Mouse (Mus musculus) G1E (cell line): ENCODE data around the gene Wdr38. TPM values are rescaled to one million over a fixed set of nuclear protein-coding genes. Genes with fewer than 3 reads are reported as not detected.

ENCODE experiments used
- ATAC-seq: 2 replicates; pipeline ENCODE4 v1.8.0; 2016; ENCODE audit warnings: mild to moderate bottlenecking; ENCODE audit not compliant: insufficient number of reproducible peaks, poor library complexity, low FRiP score, severe bottlenecking; ENCODE audit errors: extremely low read depth
- DNase-seq: peaks from one replicate; pipeline ENCODE4 v3.0.0; 2012; ENCODE audit warnings: low spot score
- H3K27me3 ChIP-seq: 2 replicates; pipeline ENCODE4 v1.6.1; 2012; ENCODE audit warnings: mild to moderate bottlenecking, low read length, inconsistent platforms; ENCODE audit not compliant: insufficient read depth
- H3K36me3 ChIP-seq: replicated peaks from 2 replicates; pipeline ENCODE3; 2012; ENCODE audit warnings: mild to moderate bottlenecking, inconsistent platforms
- H3K4me1 ChIP-seq: 2 replicates; pipeline ENCODE4 v1.6.1; 2012; ENCODE audit warnings: low read depth, low read length, inconsistent platforms, mixed read lengths; ENCODE audit not compliant: insufficient read depth
- H3K4me3 ChIP-seq: 2 replicates; pipeline ENCODE4 v1.5.1; 2012; ENCODE audit warnings: low read depth, mild to moderate bottlenecking, inconsistent platforms, low read length, moderate library complexity, mixed read lengths
- H3K9me3 ChIP-seq: replicated peaks from 2 replicates; pipeline ENCODE4 v1.6.1; 2012; ENCODE audit warnings: inconsistent platforms
- CTCF ChIP-seq: IDR thresholded peaks from 2 replicates; pipeline ENCODE4 v1.5.1; 2012; ENCODE audit warnings: low read depth, low read length, inconsistent platforms, mixed read lengths
- GATA1 ChIP-seq: IDR thresholded peaks from 2 replicates; pipeline ENCODE4 v1.6.1; 2012; ENCODE audit warnings: borderline replicate concordance, low read length, inconsistent platforms, mixed read lengths
- GATA2 ChIP-seq: IDR thresholded peaks from 2 replicates; pipeline ENCODE4 v1.6.1; 2012; ENCODE audit warnings: low read depth, low read length, inconsistent platforms, borderline replicate concordance
- POLR2AphosphoS5 ChIP-seq: IDR thresholded peaks from 2 replicates; pipeline ENCODE4 v1.6.1; 2012; ENCODE audit warnings: low read depth, low read length, inconsistent platforms; ENCODE audit not compliant: insufficient replicate concordance
- TAL1 ChIP-seq: conservative IDR thresholded peaks from 2 replicates; pipeline ENCODE4 v1.6.1; 2012; ENCODE audit warnings: low read depth, low read length, inconsistent platforms, mixed read lengths
- polyA plus RNA-seq: library from polyadenylated mRNA; stranded (reverse); fragments of >175 nt; gene quantifications from 2 replicates; pipeline ENCODE4 v1.2.3, GENCODE M21; 2012
- total RNA-seq, 2 experiments: library from RNA; stranded (forward) in 1 of 2; stranded (reverse) in 1 of 2; fragments of 200-1000 nt in 1 of 2; fragments of >200 nt in 1 of 2; fragmentation: Nextera tagmentation in 1 of 2; gene quantifications; 2 replicates each; pipeline ENCODE4 v1.2.3; 2014 to 2017

The Wdr38 gene
- total and polyA plus RNA-seq, 3 experiments, result 0.34 to 1.8 (median 1.6) TPM

DNA sequence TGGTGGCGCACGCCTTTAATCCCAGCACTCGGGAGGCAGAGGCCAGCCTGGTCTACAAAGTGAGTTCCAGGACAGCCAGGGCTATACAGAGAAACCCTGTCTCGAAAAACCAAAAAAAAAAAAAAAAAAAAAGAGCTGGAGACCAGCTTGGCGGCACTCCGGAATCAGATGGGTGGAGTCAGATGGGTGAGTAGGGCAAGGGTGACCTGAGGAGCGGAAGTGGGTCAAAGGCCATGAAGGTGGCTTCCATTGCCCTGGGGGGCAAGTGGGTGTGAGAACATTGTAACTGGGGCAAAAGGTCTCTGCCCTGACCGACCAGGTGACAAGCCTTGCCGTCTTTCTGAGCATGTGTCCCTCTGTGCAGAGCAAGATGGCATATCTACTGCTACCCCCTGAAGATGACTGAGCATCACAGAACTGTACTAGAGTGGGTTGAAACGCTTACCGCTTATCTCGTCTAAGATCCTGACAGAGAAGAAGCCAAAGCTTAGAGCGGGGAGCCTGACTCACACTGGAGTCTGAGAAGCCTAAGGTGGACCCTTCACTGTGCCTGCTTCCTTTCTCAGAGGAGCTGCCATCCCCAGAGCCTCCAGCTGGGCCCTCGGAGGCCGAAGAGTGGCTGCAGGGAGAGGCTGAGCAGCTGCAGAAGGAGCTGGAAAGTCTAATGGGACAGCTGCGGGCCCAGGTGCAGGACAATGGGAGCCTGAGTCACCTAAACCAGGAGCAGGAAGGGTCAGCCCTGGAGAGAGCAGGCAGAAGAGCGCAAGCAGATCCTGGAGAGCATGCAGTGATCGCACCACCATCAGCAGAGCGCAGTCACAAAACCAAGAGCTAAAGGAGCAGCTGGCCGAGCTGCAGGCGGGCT is 21.1 kb upstream of the Wdr38 start:
- Histone ChIP-seq H3K4me3 (no peak overlapping the region), H3K9me3 (no peaks in the 10 kb centered on the region), H3K36me3 (no peaks in the 10 kb centered on the region), H3K4me1 (no peaks in the 10 kb centered on the region), H3K27me3 (peaks cover 37% of the 10 kb centered on the region)
- no peak for DNase-seq
- no peak for ATAC-seq
- no peak for TF ChIP-seq GATA1
- TF ChIP-seq GATA2, result no peak
- TF ChIP-seq POLR2AphosphoS5, result no peak
- TF ChIP-seq TAL1, result no peak
- no peak for TF ChIP-seq CTCF

DNA sequence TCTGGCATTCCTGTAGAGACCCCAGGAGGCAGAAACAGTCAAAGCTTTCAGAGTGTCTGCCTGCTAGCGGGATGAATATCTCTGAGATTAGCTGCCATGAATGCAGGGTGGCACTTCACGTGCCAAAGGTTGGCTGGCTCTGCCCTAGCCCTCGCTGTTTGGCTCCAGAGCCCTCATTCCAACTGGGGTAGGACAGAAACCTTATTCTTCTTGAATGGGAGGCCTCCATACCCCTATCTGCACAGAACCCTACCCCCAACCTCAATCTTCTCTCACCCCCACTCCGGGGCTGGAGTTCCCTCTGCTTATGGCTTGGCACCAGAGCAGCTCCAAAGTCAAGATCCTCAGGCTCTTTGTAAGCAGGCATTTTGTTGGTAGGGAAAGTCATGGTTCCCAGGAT is 19.4 kb upstream of the Wdr38 start:
- ATAC-seq, result no peak
- H3K4me1 ChIP-seq, result no peaks in the 10 kb centered on the region
- DNase-seq, result no peak

DNA sequence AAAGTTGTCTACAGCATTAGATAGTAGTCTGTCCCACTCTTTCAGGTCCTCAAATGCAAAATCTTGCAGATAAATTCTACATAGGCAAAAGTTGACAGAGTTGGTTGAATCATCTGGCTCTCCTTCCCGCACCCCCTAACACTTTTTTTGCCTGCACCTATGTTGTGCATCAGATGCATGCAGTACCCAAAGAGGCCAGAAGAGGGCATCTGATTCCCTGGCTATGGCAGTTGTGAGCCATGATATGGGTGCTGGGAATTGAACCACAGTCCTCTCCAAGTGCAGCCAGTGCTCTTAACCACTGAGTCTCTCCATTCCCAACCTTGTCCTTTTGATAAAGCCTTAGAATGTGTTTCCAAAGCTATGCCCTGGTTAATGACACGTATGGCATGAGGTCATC is 13.8 kb upstream of the Wdr38 start:
- ATAC-seq, result no peak
- DNase-seq, result no peak
- H3K4me1 ChIP-seq, result peaks cover 4% of the 10 kb centered on the region; the same call in 1 of the 2 replicates
- H3K27me3 ChIP-seq, result peaks cover 37% of the 10 kb centered on the region
- TF ChIP-seq CTCF (no peak), GATA1 (no peak), GATA2 (no peak), POLR2AphosphoS5 (no peak), TAL1 (no peak)
- H3K9me3 ChIP-seq, result peaks cover 9% of the 10 kb centered on the region
- H3K4me3 ChIP-seq, result no peak overlapping the region
- no peaks in the 10 kb centered on the region for H3K36me3 ChIP-seq

More for the DNA sequence above, 19.4 kb upstream of the Wdr38 start:
- Histone ChIP-seq H3K36me3 (no peaks in the 10 kb centered on the region), H3K9me3 (no peaks in the 10 kb centered on the region), H3K4me3 (no peak overlapping the region), H3K27me3 (peaks cover 42% of the 10 kb centered on the region)
- no peak for TF ChIP-seq GATA1
- no peak for TF ChIP-seq POLR2AphosphoS5
- no peak for TF ChIP-seq CTCF
- no peak for TF ChIP-seq GATA2
- no peak for TF ChIP-seq TAL1

DNA sequence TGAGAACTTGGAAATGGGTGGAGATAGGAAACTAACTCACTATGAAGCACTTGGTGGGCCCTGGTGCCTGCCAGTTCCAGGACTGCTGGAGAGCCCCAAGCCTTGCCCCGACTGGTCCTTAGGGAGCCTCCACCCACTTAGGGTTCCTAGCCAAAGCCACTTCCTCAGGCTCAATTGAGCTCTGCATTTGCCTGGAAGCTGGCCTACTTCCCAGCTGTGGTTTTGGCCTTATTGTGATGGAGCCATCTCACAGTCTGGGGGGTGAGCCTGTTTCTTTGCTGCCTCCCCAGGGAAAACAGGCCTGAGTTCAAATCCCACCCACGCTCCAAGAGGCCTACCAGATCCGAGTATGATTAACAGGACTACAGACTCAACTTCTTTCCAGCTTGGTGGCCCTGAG is 10.7 kb upstream of the Wdr38 start:
- no peak for TF ChIP-seq POLR2AphosphoS5
- TF ChIP-seq TAL1, result no peak
- TF ChIP-seq GATA2, result no peak
- no peak for TF ChIP-seq CTCF
- TF ChIP-seq GATA1, result no peak
- no peak for ATAC-seq

DNA sequence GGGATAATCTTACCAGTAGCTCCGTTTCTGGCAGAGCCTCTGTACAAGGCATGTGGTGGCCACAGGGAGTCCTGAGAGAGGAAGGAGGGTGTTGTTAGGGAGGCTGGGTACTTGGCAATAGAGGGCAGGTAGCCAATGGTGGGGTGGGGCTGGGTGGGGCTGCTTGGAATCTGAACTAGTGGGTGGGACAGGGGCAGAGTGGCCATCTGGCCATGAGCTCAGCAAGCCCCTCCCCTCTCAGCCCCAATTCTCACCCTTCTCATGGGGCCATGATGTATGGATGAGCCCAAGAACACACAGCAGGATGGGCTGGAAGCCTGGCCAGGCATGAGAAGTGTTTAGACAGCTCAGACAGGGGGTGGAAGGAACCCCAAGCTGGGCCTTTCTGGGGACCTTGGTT is 9.9 kb upstream of the Wdr38 start:
- DNase-seq (no peak), ATAC-seq (no peak)
- peaks cover 25% of the 10 kb centered on the region for H3K27me3 ChIP-seq

More for the DNA sequence above, 10.7 kb upstream of the Wdr38 start:
- no peak for DNase-seq
- Histone ChIP-seq H3K9me3 (peaks cover 9% of the 10 kb centered on the region), H3K36me3 (no peaks in the 10 kb centered on the region), H3K4me3 (no peak overlapping the region), H3K27me3 (peaks cover 24% of the 10 kb centered on the region), H3K4me1 (peaks cover 8% of the 10 kb centered on the region)

DNA sequence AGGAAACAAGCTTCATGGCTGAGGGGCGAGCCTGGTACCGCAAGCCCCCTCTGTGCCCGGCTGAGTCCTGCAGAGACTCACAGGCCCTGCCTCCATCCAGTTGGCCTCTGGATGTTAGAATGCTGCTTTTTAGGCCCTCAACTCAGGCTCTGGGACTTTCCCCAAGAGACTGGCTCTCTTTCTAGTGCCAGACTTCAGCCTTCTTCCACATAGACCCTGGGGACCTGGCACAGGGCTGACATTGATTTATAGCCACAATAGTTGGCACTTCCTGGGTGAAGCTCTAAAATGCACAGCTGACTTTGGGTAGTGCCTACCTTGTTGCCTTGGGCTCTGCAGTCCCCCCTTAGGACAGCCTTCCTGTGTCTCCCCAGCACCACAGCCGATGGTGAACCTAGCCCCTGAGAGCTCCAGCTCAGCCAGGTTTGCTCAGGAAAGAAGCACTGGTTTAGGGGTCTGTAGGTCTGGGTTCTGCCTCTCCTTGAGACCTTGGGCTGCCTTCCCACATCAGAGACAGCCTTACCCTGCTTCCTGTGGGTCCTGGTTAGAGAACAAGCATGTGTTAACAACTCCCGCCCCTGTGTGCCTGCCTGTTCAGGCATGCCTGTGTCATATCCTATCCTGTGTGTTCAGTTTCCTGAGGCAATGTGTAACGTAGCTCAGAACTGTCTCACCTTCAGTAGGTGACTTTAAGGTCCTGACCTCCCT is 9.3 kb upstream of the Wdr38 start:
- H3K4me3 ChIP-seq, result no peak overlapping the region
- no peak for DNase-seq
- no peak for TF ChIP-seq POLR2AphosphoS5
- no peak for TF ChIP-seq TAL1
- no peak for TF ChIP-seq CTCF
- no peak for TF ChIP-seq GATA2
- TF ChIP-seq GATA1, result no peak

More for the DNA sequence above, 9.9 kb upstream of the Wdr38 start:
- Histone ChIP-seq H3K36me3 (no peaks in the 10 kb centered on the region), H3K9me3 (peaks cover 9% of the 10 kb centered on the region), H3K4me1 (peaks cover 12% of the 10 kb centered on the region), H3K4me3 (no peak overlapping the region)
- TF ChIP-seq GATA1 (no peak), GATA2 (no peak), TAL1 (no peak), POLR2AphosphoS5 (no peak), CTCF (no peak)

More for the DNA sequence above, 9.3 kb upstream of the Wdr38 start:
- peaks cover 12% of the 10 kb centered on the region for H3K4me1 ChIP-seq
- peaks cover 9% of the 10 kb centered on the region for H3K9me3 ChIP-seq
- peaks cover 25% of the 10 kb centered on the region for H3K27me3 ChIP-seq
- no peaks in the 10 kb centered on the region for H3K36me3 ChIP-seq
- no peak for ATAC-seq
